Mouse (Mus musculus) forebrain, postnatal 0 days (tissue): ENCODE results near the gene Sectm1b. TPM values are rescaled to one million over a fixed set of nuclear protein-coding genes. Genes with fewer than 3 reads are reported as not detected.
"Not testable (repeated sequence)": the region's sequence is repeated elsewhere in the genome, so short reads cannot be mapped to it uniquely, and the experiment has no call there.

Experiments
- ATAC-seq: fragments of 200-750 bp; cut with Nextera tagmentation; 2 replicates; pipeline ENCODE4 v1.8.0; 2017; ENCODE audit warnings: mild to moderate bottlenecking, moderate library complexity
- DNase-seq: peaks from one replicate; pipeline ENCODE4 v3.0.0-alpha.2; 2015
- H3K27ac ChIP-seq: fragments of 300-500 bp; sonication (generic); 2 replicates; pipeline ENCODE4 v1.5.1; 2014; ENCODE audit warnings: low read depth, mild to moderate bottlenecking, antibody characterized with exemption, low read length, moderate library complexity, mixed read lengths
- H3K27me3 ChIP-seq: fragments of 300-500 bp; sonication (generic); 2 replicates; pipeline ENCODE4 v1.6.1; 2014; ENCODE audit warnings: mild to moderate bottlenecking, low read length, mixed read lengths; ENCODE audit not compliant: insufficient read depth
- H3K36me3 ChIP-seq: fragments of 300-500 bp; sonication (generic); 2 replicates; pipeline ENCODE4 v1.6.1; 2014; ENCODE audit warnings: mild to moderate bottlenecking, moderate library complexity; ENCODE audit not compliant: insufficient read depth
- H3K4me1 ChIP-seq: fragments of 300-500 bp; sonication (generic); 2 replicates; pipeline ENCODE4 v1.6.1; 2014; ENCODE audit warnings: antibody characterized with exemption; ENCODE audit not compliant: insufficient read depth
- H3K4me2 ChIP-seq: fragments of 300-500 bp; sonication (generic); 2 replicates; pipeline ENCODE4 v1.6.1; 2014; ENCODE audit warnings: low read depth, mild to moderate bottlenecking, moderate library complexity
- H3K4me3 ChIP-seq: fragments of 300-500 bp; sonication (generic); 2 replicates; pipeline ENCODE4 v1.5.1; 2014; ENCODE audit warnings: low read depth, low read length, mixed read lengths
- H3K9ac ChIP-seq: fragments of 300-500 bp; sonication (generic); 2 replicates; pipeline ENCODE4 v1.6.1; 2014; ENCODE audit warnings: mild to moderate bottlenecking
- H3K9me3 ChIP-seq: fragments of 300-500 bp; sonication (generic); 2 replicates; pipeline ENCODE4 v1.6.1; 2016; ENCODE audit warnings: low read length
- CTCF ChIP-seq: sonication (generic); IDR thresholded peaks from 2 replicates; pipeline ENCODE4 v1.5.1; 2016; ENCODE audit warnings: antibody characterized with exemption, control low read depth, low read depth
- WGBS: fragments of 180-500 bp; shearing (Covaris S2); extraction: QIAGEN DNeasy Blood & Tissue Kit; methylation state at CpG from one replicate; pipeline ENCODE4 v1.1.7; 2014; 5-methylcytosine and 5-hydroxymethylcytosine counted together
- polyA plus RNA-seq: library from polyadenylated mRNA; unstranded; fragments of >200 nt; fragmentation: Nextera tagmentation; extraction: Ambion mirVana; gene quantifications from 2 replicates; pipeline ENCODE4 v1.2.1, GENCODE M21; 2015
- total RNA-seq: library from RNA; depleted of rRNA; stranded (reverse); fragments of >200 nt; gene quantifications from 2 replicates; pipeline ENCODE4 v1.2.3, GENCODE M21; 2014; rRNA removed

Sectm1b gene
- total RNA-seq (not detected in 2 replicates), polyA plus RNA-seq (not detected in 2 replicates)

GRCm38 (mm10) chr11:121063379-121063778 is at the start of gene Sectm1b:
Sectm1b (minus strand) TSS chr11:121063569.
- Histone ChIP-seq H3K4me2 (no peak within 1 kb of the TSS), H3K36me3 (no peaks in the 10 kb centered on the region), H3K4me3 (no peak within 1 kb of the TSS), H3K9ac (no peak within 1 kb of the TSS), H3K4me1 (no peaks in the 10 kb centered on the region), H3K27me3 (no peaks in the 10 kb centered on the region), H3K9me3 (no peaks in the 10 kb centered on the region), H3K27ac (no peak within 1 kb of the TSS)
- ATAC-seq (no peak), DNase-seq (no peak)
- 80% methylated on average over 5 of the region's 5 CpGs for WGBS
- no peak for TF ChIP-seq CTCF

- no peak overlapping the region for H3K27ac ChIP-seq
- no peak overlapping the region for H3K4me3 ChIP-seq
- no peak overlapping the region for H3K4me2 ChIP-seq
- no peaks in the 10 kb centered on the region for H3K27me3 ChIP-seq
- H3K9me3 ChIP-seq, result no peaks in the 10 kb centered on the region
- no peaks in the 10 kb centered on the region for H3K36me3 ChIP-seq
- H3K4me1 ChIP-seq, result no peaks in the 10 kb centered on the region
- 61% methylated on average over 5 of the region's 5 CpGs for WGBS
- no peak for TF ChIP-seq CTCF
- ATAC-seq (no peak), DNase-seq (no peak)
- H3K9ac ChIP-seq, result no peak overlapping the region
Observed at GRCm38 (mm10) chr11:121112091-121112775, 48.9 kb upstream of the Sectm1b start.

GRCm38 (mm10) chr11:121111601-121112000 is 48.2 kb upstream of the Sectm1b start:
- Histone ChIP-seq H3K4me3 (no peak overlapping the region), H3K9ac (no peak overlapping the region), H3K36me3 (no peaks in the 10 kb centered on the region), H3K9me3 (no peaks in the 10 kb centered on the region), H3K27ac (no peak overlapping the region), H3K4me1 (no peaks in the 10 kb centered on the region), H3K27me3 (no peaks in the 10 kb centered on the region), H3K4me2 (no peak overlapping the region)
- TF ChIP-seq CTCF, result no peak
- WGBS, result 88% methylated on average over 1 of the region's 1 CpGs
- ATAC-seq (no peak), DNase-seq (no peak)

GRCm38 (mm10) chr11:121111051-121111450 is 47.7 kb upstream of the Sectm1b start:
- Histone ChIP-seq H3K4me3 (no peak overlapping the region), H3K4me2 (no peak overlapping the region), H3K9me3 (no peaks in the 10 kb centered on the region), H3K4me1 (no peaks in the 10 kb centered on the region), H3K36me3 (no peaks in the 10 kb centered on the region), H3K27me3 (no peaks in the 10 kb centered on the region), H3K27ac (no peak overlapping the region), H3K9ac (no peak overlapping the region)
- no peak for DNase-seq
- 84% methylated on average over 3 of the region's 3 CpGs for WGBS
- TF ChIP-seq CTCF, result no peak
- no peak for ATAC-seq

- peak; percentile 56 for DNase-seq
- no peaks in the 10 kb centered on the region for H3K9me3 ChIP-seq
- no peak overlapping the region for H3K4me2 ChIP-seq
- H3K36me3 ChIP-seq, result no peaks in the 10 kb centered on the region
- peak; percentile 66 for ATAC-seq
- H3K4me3 ChIP-seq, result no peak overlapping the region
- TF ChIP-seq CTCF, result no peak
- H3K4me1 ChIP-seq, result no peaks in the 10 kb centered on the region
- WGBS, result 2% methylated on average over 2 of the region's 2 CpGs
- no peak overlapping the region for H3K27ac ChIP-seq
- no peak overlapping the region for H3K9ac ChIP-seq
- H3K27me3 ChIP-seq, result no peaks in the 10 kb centered on the region
Observed at GRCm38 (mm10) chr11:121109986-121110385, 46.6 kb upstream of the Sectm1b start.

- Histone ChIP-seq H3K4me2 (no peak overlapping the region), H3K36me3 (no peaks in the 10 kb centered on the region), H3K9me3 (no peaks in the 10 kb centered on the region), H3K4me1 (no peaks in the 10 kb centered on the region), H3K4me3 (no peak overlapping the region), H3K27ac (no peak overlapping the region), H3K9ac (no peak overlapping the region), H3K27me3 (no peaks in the 10 kb centered on the region)
- WGBS, result 72% methylated on average over 9 of the region's 9 CpGs
- ATAC-seq (no peak), DNase-seq (no peak)
- no peak for TF ChIP-seq CTCF
Observed at GRCm38 (mm10) chr11:121108061-121108460, 44.7 kb upstream of the Sectm1b start.

GRCm38 (mm10) chr11:121107242-121107641 is 43.9 kb upstream of the Sectm1b start:
- not testable (repeated sequence) for H3K4me1 ChIP-seq, H3K27me3 ChIP-seq, H3K27ac ChIP-seq, DNase-seq, H3K4me2 ChIP-seq, ATAC-seq, H3K4me3 ChIP-seq, H3K9me3 ChIP-seq, H3K9ac ChIP-seq, H3K36me3 ChIP-seq
- WGBS, result 73% methylated on average over 1 of the region's 1 CpGs
